Mouse (Mus musculus): Measurements from ENCODE around the gene Dedd2.
A peak's percentile ranks its signal among the peaks of the same experiment; 100 is the strongest.

The Dedd2 gene

GRCm38 (mm10) chr7:25217653-25218395 lies 2.6 kb downstream of the Dedd2 start:
- no peak for DNase-seq

- DNase-seq, result no peak
Measured at GRCm38 (mm10) chr7:25214172-25214571, 6.2 kb downstream of the Dedd2 start.

GRCm38 (mm10) chr7:25213099-25213498 lies 7.3 kb downstream of the Dedd2 start:
- no peak for DNase-seq

- no peak for DNase-seq
Measured at GRCm38 (mm10) chr7:25210482-25210881, 9.9 kb downstream of the Dedd2 start.

GRCm38 (mm10) chr7:25209161-25209622 lies 11.2 kb downstream of the Dedd2 start:
- DNase-seq, result no peak

GRCm38 (mm10) chr7:25206094-25206830 lies 14.2 kb downstream of the Dedd2 start:
- DNase-seq, result no peak

GRCm38 (mm10) chr7:25205355-25206093 lies 14.9 kb downstream of the Dedd2 start:
- DNase-seq, result no peak

- no peak for DNase-seq
Measured at GRCm38 (mm10) chr7:25203624-25204023, 16.8 kb downstream of the Dedd2 start.

GRCm38 (mm10) chr7:25197384-25198018 lies 22.9 kb downstream of the Dedd2 start:
- DNase-seq, result peak in 1 of 2 experiments; percentile 59

GRCm38 (mm10) chr7:25196107-25196506 lies 24.3 kb downstream of the Dedd2 start:
- DNase-seq, result no peak

GRCm38 (mm10) chr7:25195148-25195547 lies 25.3 kb downstream of the Dedd2 start:
- DNase-seq, result no peak

GRCm38 (mm10) chr7:25192110-25192509 lies 28.3 kb downstream of the Dedd2 start:
- DNase-seq, result no peak

- no peak for DNase-seq
Measured at GRCm38 (mm10) chr7:25190806-25191205, 29.6 kb downstream of the Dedd2 start.

- peak; percentile 89 to 91 for DNase-seq
Measured at GRCm38 (mm10) chr7:25187662-25188650, 32.5 kb downstream of the Dedd2 start.

- no peak for DNase-seq
Measured at GRCm38 (mm10) chr7:25184091-25184490, 36.3 kb downstream of the Dedd2 start.

GRCm38 (mm10) chr7:25181814-25182213 lies 38.6 kb downstream of the Dedd2 start:
- no peak for DNase-seq

- DNase-seq, result peak; percentile 47 to 57
Measured at GRCm38 (mm10) chr7:25181331-25181790, 39.1 kb downstream of the Dedd2 start.

- no peak for DNase-seq
Measured at GRCm38 (mm10) chr7:25180512-25180911, 39.9 kb downstream of the Dedd2 start.

GRCm38 (mm10) chr7:25179606-25180161 lies 40.7 kb downstream of the Dedd2 start, which contains the start of gene Pou2f2:
Gene Pou2f2 (minus strand): TSS chr7:25179726.
- peak; percentile 73 to 82 for DNase-seq

- DNase-seq, result no peak
Measured at GRCm38 (mm10) chr7:25178787-25179605, 41.4 kb downstream of the Dedd2 start.
